Mouse (Mus musculus) spleen, adult 18-20 months (tissue): ENCODE measurements around the gene Ifnar2.
"Not testable (repeated sequence)": the region's sequence is repeated elsewhere in the genome, so short reads cannot be mapped to it uniquely, and the experiment has no call there.

Source experiments
- DNase-seq, 2 experiments: peaks; one replicate each; pipeline ENCODE4 v3.0.0; 2022; ENCODE audit warnings: mixed read lengths in 2 of 2

Gene Ifnar2

GRCm38 (mm10) chr16:91432720-91433328, 60.2 kb downstream of the Ifnar2 start:
- no peak for DNase-seq

- no peak for DNase-seq
Measured at GRCm38 (mm10) chr16:91433329-91433933, 60.8 kb downstream of the Ifnar2 start.

GRCm38 (mm10) chr16:91434119-91434518, 61.5 kb downstream of the Ifnar2 start:
- DNase-seq = no peak

GRCm38 (mm10) chr16:91438081-91438480, 65.5 kb downstream of the Ifnar2 start:
- DNase-seq = no peak

- DNase-seq = not testable (repeated sequence)
Measured at GRCm38 (mm10) chr16:91438599-91438998, 66.0 kb downstream of the Ifnar2 start.

- no peak for DNase-seq
Measured at GRCm38 (mm10) chr16:91441366-91441765, 68.8 kb downstream of the Ifnar2 start.

GRCm38 (mm10) chr16:91441811-91442240, 69.2 kb downstream of the Ifnar2 start:
- DNase-seq = no peak

- no peak for DNase-seq
Measured at GRCm38 (mm10) chr16:91442446-91442845, 69.9 kb downstream of the Ifnar2 start.

- DNase-seq = no peak
Measured at GRCm38 (mm10) chr16:91443211-91443611, 70.6 kb downstream of the Ifnar2 start.

GRCm38 (mm10) chr16:91444847-91445246, 72.3 kb downstream of the Ifnar2 start:
- DNase-seq = no peak

GRCm38 (mm10) chr16:91445566-91445965, 73.0 kb downstream of the Ifnar2 start:
- DNase-seq = peak in 1 of 2 experiments; percentile 42

- DNase-seq = no peak
Measured at GRCm38 (mm10) chr16:91446778-91447511, 74.4 kb downstream of the Ifnar2 start.

GRCm38 (mm10) chr16:91447512-91447900, 74.9 kb downstream of the Ifnar2 start:
- DNase-seq = no peak

- DNase-seq = no peak
Measured at GRCm38 (mm10) chr16:91448088-91448487, 75.5 kb downstream of the Ifnar2 start.

- DNase-seq = no peak
Measured at GRCm38 (mm10) chr16:91448895-91449294, 76.3 kb downstream of the Ifnar2 start.

GRCm38 (mm10) chr16:91450137-91451064, 77.8 kb downstream of the Ifnar2 start:
- DNase-seq = no peak

GRCm38 (mm10) chr16:91451949-91452348, 79.4 kb downstream of the Ifnar2 start:
- peak; percentile 40 to 48 for DNase-seq

- no peak for DNase-seq
Measured at GRCm38 (mm10) chr16:91452363-91452896, 79.8 kb downstream of the Ifnar2 start.
